Mouse (Mus musculus) stomach, embryonic 16.5 days (tissue): ENCODE data around the gene Ttll6. TPM values are rescaled to one million over a fixed set of nuclear protein-coding genes. Genes with fewer than 3 reads are reported as not detected.

Source experiments
- ATAC-seq: fragments of 200-750 bp; cut with Nextera tagmentation; 2 replicates; pipeline ENCODE4 v1.8.0; 2017; ENCODE audit warnings: moderate number of reproducible peaks, moderate TSS enrichment; ENCODE audit not compliant: insufficient read depth, low FRiP score
- H3K27ac ChIP-seq: fragments of 300-500 bp; sonication (generic); 2 replicates; pipeline ENCODE4 v1.5.1; 2014; ENCODE audit warnings: low read length
- H3K27me3 ChIP-seq: fragments of 300-500 bp; sonication (generic); 2 replicates; pipeline ENCODE4 v1.6.1; 2014; ENCODE audit warnings: low read length, control low read depth, mixed read lengths; ENCODE audit not compliant: control insufficient read depth, insufficient read depth
- H3K36me3 ChIP-seq: fragments of 300-500 bp; sonication (generic); 2 replicates; pipeline ENCODE4 v1.6.1; 2014; ENCODE audit warnings: low read length; ENCODE audit not compliant: control insufficient read depth, insufficient read depth
- H3K4me1 ChIP-seq: fragments of 300-500 bp; sonication (generic); 2 replicates; pipeline ENCODE4 v1.6.1; 2014; ENCODE audit warnings: low read length, control low read depth, mixed read lengths; ENCODE audit not compliant: control insufficient read depth, insufficient read depth
- H3K4me2 ChIP-seq: fragments of 300-500 bp; sonication (generic); 2 replicates; pipeline ENCODE4 v1.6.1; 2014; ENCODE audit warnings: low read depth, low read length, mixed read lengths
- H3K4me3 ChIP-seq: fragments of 300-500 bp; sonication (generic); replicated peaks from 2 replicates; pipeline ENCODE4 v1.5.1; 2014; ENCODE audit warnings: mild to moderate bottlenecking, low read length
- H3K9ac ChIP-seq: fragments of 300-500 bp; sonication (generic); 2 replicates; pipeline ENCODE4 v1.6.1; 2014; ENCODE audit warnings: low read length
- H3K9me3 ChIP-seq: fragments of 300-500 bp; sonication (generic); replicated peaks from 2 replicates; pipeline ENCODE4 v1.6.1; 2016; ENCODE audit warnings: low read length, control low read depth; ENCODE audit not compliant: control insufficient read depth
- WGBS: fragments of 180-500 bp; shearing (Covaris S2); extraction: QIAGEN DNeasy Blood & Tissue Kit; methylation state at CpG from one replicate; pipeline ENCODE4 v1.1.7; 2014; 5-methylcytosine and 5-hydroxymethylcytosine counted together
- polyA plus RNA-seq: library from polyadenylated mRNA; unstranded; fragments of >200 nt; fragmentation: Nextera tagmentation; extraction: Ambion mirVana; gene quantifications from 2 replicates; pipeline ENCODE4 v1.2.1, GENCODE M21; 2015

Gene Ttll6
- polyA plus RNA-seq, 1 experiment from 2014 or later: 0.58 TPM

- Histone ChIP-seq H3K4me3 (no peak overlapping the region), H3K27ac (no peak overlapping the region), H3K4me2 (no peak overlapping the region), H3K9me3 (no peaks in the 10 kb centered on the region), H3K36me3 (no peaks in the 10 kb centered on the region), H3K9ac (no peak overlapping the region), H3K27me3 (peaks cover 77% of the 10 kb centered on the region), H3K4me1 (no peaks in the 10 kb centered on the region)
- 3% methylated on average over 15 of the region's 15 CpGs for WGBS
- ATAC-seq: no peak
Observed at GRCm38 (mm10) chr11:96205426-96206131, 72.0 kb downstream of the Ttll6 start.

Other genes starting within 250 kb of the Ttll6 start
- 3.0 and 4.5 TPM in 2 replicates for gene B4galnt2, start 218.9 kb upstream of the Ttll6 start, polyA plus RNA-seq
- gene Igf2bp1, start 127.8 kb upstream of the Ttll6 start, polyA plus RNA-seq: 24.1 and 26.7 TPM in 2 replicates
- 2.5 and 5.3 TPM in 2 replicates for gene Gip, start 109.2 kb upstream of the Ttll6 start, polyA plus RNA-seq
- gene Snf8, start 98.9 kb upstream of the Ttll6 start, polyA plus RNA-seq: 80.5 and 92.6 TPM in 2 replicates
- gene Ube2z, start 68.4 kb upstream of the Ttll6 start, polyA plus RNA-seq: 32.6 and 34.0 TPM in 2 replicates
- gene Atp5g1, start 58.1 kb upstream of the Ttll6 start, polyA plus RNA-seq: 693 and 716 TPM in 2 replicates
- 0.25 TPM in 1 of 2 replicates, not detected in the other for gene Calcoco2, start 21.8 kb upstream of the Ttll6 start, polyA plus RNA-seq
- not detected in 2 replicates for gene Hoxb13, start 60.5 kb downstream of the Ttll6 start, polyA plus RNA-seq
- gene Hoxb9, start 137.7 kb downstream of the Ttll6 start, polyA plus RNA-seq: 0.14 and 0.16 TPM in 2 replicates
- gene Hoxb8, start 148.1 kb downstream of the Ttll6 start, polyA plus RNA-seq: 0.44 and 1.5 TPM in 2 replicates
- 6.3 and 8.3 TPM in 2 replicates for gene Hoxb7, start 152.8 kb downstream of the Ttll6 start, polyA plus RNA-seq
- 5.6 and 8.3 TPM in 2 replicates for gene Hoxb6, start 158.7 kb downstream of the Ttll6 start, polyA plus RNA-seq
- 13.8 TPM in 2 replicates for gene Hoxb5, start 169.6 kb downstream of the Ttll6 start, polyA plus RNA-seq
- 2.2 and 2.7 TPM in 2 replicates for gene Hoxb4, start 184.5 kb downstream of the Ttll6 start, polyA plus RNA-seq
- gene Hoxb3, start 189.5 kb downstream of the Ttll6 start, polyA plus RNA-seq: 0.99 and 1.5 TPM in 2 replicates
- gene Hoxb2, start 216.7 kb downstream of the Ttll6 start, polyA plus RNA-seq: 9.1 and 11.5 TPM in 2 replicates
- 0.24 TPM in 1 of 2 replicates, not detected in the other for gene Hoxb1, start 232.0 kb downstream of the Ttll6 start, polyA plus RNA-seq